Mouse (Mus musculus) liver, adult 2 months (tissue): Measurements from ENCODE around the gene Myh10. TPM values are rescaled to one million over a fixed set of nuclear protein-coding genes. Genes with fewer than 3 reads are reported as not detected.

ENCODE experiments used
- DNase-seq: peaks from one replicate; pipeline ENCODE4 v3.0.0-alpha.2; 2011; ENCODE audit warnings: low read depth, low spot score; ENCODE audit errors: extremely low read depth
- H3K27ac ChIP-seq: fragments of 200-500 bp; replicated peaks from 2 replicates; pipeline ENCODE4 v1.5.1; 2012; ENCODE audit warnings: low read depth, mild to moderate bottlenecking, control low read depth, inconsistent platforms, low read length; ENCODE audit not compliant: insufficient read depth
- H3K27me3 ChIP-seq: fragments of 200-500 bp; 2 replicates; pipeline ENCODE4 v1.6.1; 2012; ENCODE audit warnings: mild to moderate bottlenecking, moderate library complexity, low read length, inconsistent platforms; ENCODE audit not compliant: control insufficient read depth, insufficient read depth
- H3K36me3 ChIP-seq: fragments of 200-500 bp; 2 replicates; pipeline ENCODE4 v1.6.1; 2012; ENCODE audit warnings: low read length, inconsistent platforms; ENCODE audit not compliant: control insufficient read depth, insufficient read depth
- H3K4me1 ChIP-seq: fragments of 200-500 bp; 2 replicates; pipeline ENCODE4 v1.6.1; 2011; ENCODE audit warnings: low read length; ENCODE audit not compliant: control insufficient read depth, insufficient read depth
- H3K4me3 ChIP-seq: fragments of 200-500 bp; 2 replicates; pipeline ENCODE4 v1.5.1; 2011; ENCODE audit warnings: low read depth, mild to moderate bottlenecking, control low read depth, low read length, moderate library complexity; ENCODE audit not compliant: insufficient read depth
- H3K79me2 ChIP-seq: fragments of 200-500 bp; 2 replicates; pipeline ENCODE4 v1.6.1; 2012; ENCODE audit warnings: inconsistent platforms, mild to moderate bottlenecking, low read length, moderate library complexity; ENCODE audit not compliant: control insufficient read depth, insufficient read depth
- H3K9ac ChIP-seq: fragments of 200-500 bp; 2 replicates; pipeline ENCODE4 v1.6.1; 2012; ENCODE audit warnings: low read depth, mild to moderate bottlenecking, control low read depth, inconsistent platforms, low read length
- CTCF ChIP-seq: fragments of 200-500 bp; IDR thresholded peaks from 2 replicates; pipeline ENCODE4 v1.5.1; 2011; ENCODE audit warnings: low read depth, low read length, control low read depth
- POLR2A ChIP-seq: fragments of 200-500 bp; IDR thresholded peaks from 2 replicates; pipeline ENCODE4 v1.6.1; 2011; ENCODE audit warnings: low read length, control low read depth; ENCODE audit not compliant: insufficient read depth; ENCODE audit errors: extremely low read depth
- WGBS: fragments of 180-500 bp; shearing (Covaris S2); methylation state at CpG from one replicate; pipeline ENCODE4 v1.1.7; 2018; 5-methylcytosine and 5-hydroxymethylcytosine counted together
- polyA plus RNA-seq: library from polyadenylated mRNA; depleted of rRNA; stranded (reverse); fragments of >200 nt; gene quantifications from 2 replicates; pipeline ENCODE4 v1.2.3, GENCODE M21; 2012
- total RNA-seq: library from RNA; depleted of rRNA; stranded (reverse); fragments of >200 nt; gene quantifications from 2 replicates; pipeline ENCODE4 v1.2.3, GENCODE M21; 2014

Gene Myh10
- total and polyA plus RNA-seq, 2 experiments, result 4.4 to 7.5 TPM

GRCm38 (mm10) chr11:68779735-68780465, 88.5 kb downstream of the Myh10 start:
- Histone ChIP-seq H3K4me3 (no peak overlapping the region), H3K27ac (no peak overlapping the region), H3K36me3 (no peaks in the 10 kb centered on the region; the same call in 1 of the 2 replicates), H3K27me3 (no peaks in the 10 kb centered on the region), H3K79me2 (no peaks in the 10 kb centered on the region), H3K9ac (no peak overlapping the region), H3K4me1 (no peaks in the 10 kb centered on the region)
- no peak for TF ChIP-seq CTCF
- TF ChIP-seq POLR2A, result no peak
- WGBS, result 90% methylated on average over 10 of the region's 10 CpGs
- no peak for DNase-seq

GRCm38 (mm10) chr11:68780466-68781114, 89.2 kb downstream of the Myh10 start:
- Histone ChIP-seq H3K4me1 (no peaks in the 10 kb centered on the region), H3K27me3 (no peaks in the 10 kb centered on the region), H3K9ac (no peak overlapping the region), H3K79me2 (no peaks in the 10 kb centered on the region), H3K4me3 (no peak overlapping the region), H3K27ac (no peak overlapping the region), H3K36me3 (no peaks in the 10 kb centered on the region; the same call in 1 of the 2 replicates)
- DNase-seq, result no peak
- WGBS, result 84% methylated on average over 14 of the region's 14 CpGs
- TF ChIP-seq POLR2A, result no peak
- no peak for TF ChIP-seq CTCF

GRCm38 (mm10) chr11:68782336-68782735, 91.0 kb downstream of the Myh10 start:
- Histone ChIP-seq H3K27ac (no peak overlapping the region), H3K4me1 (no peaks in the 10 kb centered on the region), H3K9ac (no peak overlapping the region), H3K27me3 (no peaks in the 10 kb centered on the region), H3K79me2 (no peaks in the 10 kb centered on the region), H3K4me3 (no peak overlapping the region), H3K36me3 (no peaks in the 10 kb centered on the region; the same call in 1 of the 2 replicates)
- no peak for TF ChIP-seq POLR2A
- no peak for TF ChIP-seq CTCF
- WGBS, result 76% methylated on average over 9 of the region's 9 CpGs
- no peak for DNase-seq

DNA sequence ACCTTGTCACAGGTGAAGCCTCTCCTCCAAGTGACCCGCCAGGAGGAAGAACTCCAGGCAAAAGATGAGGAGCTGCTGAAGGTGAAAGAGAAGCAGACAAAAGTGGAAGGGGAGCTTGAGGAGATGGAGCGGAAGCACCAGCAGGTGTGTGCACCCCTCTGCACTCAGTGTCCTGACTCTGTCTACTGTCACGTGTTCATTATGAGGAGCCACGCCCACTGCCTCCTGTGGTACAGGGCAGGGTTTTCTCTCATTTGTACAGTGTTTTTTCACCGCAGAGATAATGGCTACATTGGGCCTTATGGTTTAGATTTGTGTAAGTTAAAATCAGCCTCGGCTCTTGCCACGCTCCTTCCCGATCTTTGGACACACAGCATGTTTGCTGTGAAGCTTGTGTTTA, 94.5 kb downstream of the Myh10 start:
- H3K36me3 ChIP-seq, result no peaks in the 10 kb centered on the region; the same call in 1 of the 2 replicates
- no peak overlapping the region for H3K4me3 ChIP-seq
- H3K27me3 ChIP-seq, result no peaks in the 10 kb centered on the region
- H3K79me2 ChIP-seq, result no peaks in the 10 kb centered on the region
- H3K27ac ChIP-seq, result no peak overlapping the region
- DNase-seq, result no peak
- no peaks in the 10 kb centered on the region for H3K4me1 ChIP-seq
- H3K9ac ChIP-seq, result no peak overlapping the region
- no peak for TF ChIP-seq CTCF
- TF ChIP-seq POLR2A, result no peak
- WGBS, result 75% methylated on average over 8 of the region's 8 CpGs

DNA sequence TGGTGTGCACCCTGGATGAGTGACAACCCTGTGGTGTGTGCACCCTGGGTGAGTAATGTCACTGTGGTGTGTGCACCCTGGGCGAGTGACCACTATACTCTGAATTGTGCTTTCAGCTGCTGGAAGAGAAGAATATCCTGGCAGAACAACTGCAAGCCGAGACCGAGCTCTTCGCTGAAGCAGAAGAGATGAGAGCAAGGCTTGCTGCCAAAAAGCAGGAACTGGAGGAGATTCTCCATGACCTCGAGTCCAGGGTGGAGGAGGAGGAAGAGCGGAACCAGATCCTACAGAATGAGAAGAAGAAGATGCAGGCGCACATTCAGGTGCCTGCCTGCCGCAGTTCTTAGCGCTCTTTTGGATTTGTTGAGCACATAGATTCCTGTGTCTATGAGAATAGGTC, 95.9 kb downstream of the Myh10 start:
- no peaks in the 10 kb centered on the region; the same call in 1 of the 2 replicates for H3K36me3 ChIP-seq
- no peak overlapping the region for H3K4me3 ChIP-seq
- 88% methylated on average over 9 of the region's 9 CpGs for WGBS
- peaks cover 2% of the 10 kb centered on the region; the same call in 1 of the 2 replicates for H3K4me1 ChIP-seq
- no peak overlapping the region for H3K27ac ChIP-seq
- H3K79me2 ChIP-seq, result no peaks in the 10 kb centered on the region
- DNase-seq, result no peak
- no peak overlapping the region for H3K9ac ChIP-seq
- no peaks in the 10 kb centered on the region for H3K27me3 ChIP-seq
- no peak for TF ChIP-seq POLR2A
- TF ChIP-seq CTCF, result no peak

- Histone ChIP-seq H3K4me3 (no peak overlapping the region), H3K79me2 (no peaks in the 10 kb centered on the region), H3K9ac (no peak overlapping the region), H3K4me1 (peaks cover 2% of the 10 kb centered on the region; the same call in 1 of the 2 replicates), H3K36me3 (no peaks in the 10 kb centered on the region; the same call in 1 of the 2 replicates), H3K27ac (no peak overlapping the region), H3K27me3 (no peaks in the 10 kb centered on the region)
- TF ChIP-seq CTCF, result no peak
- no peak for TF ChIP-seq POLR2A
- 96% methylated on average over 10 of the region's 10 CpGs for WGBS
- no peak for DNase-seq
Observed at GRCm38 (mm10) chr11:68790720-68791119, 99.4 kb downstream of the Myh10 start.
